In the genomic region with DNA sequence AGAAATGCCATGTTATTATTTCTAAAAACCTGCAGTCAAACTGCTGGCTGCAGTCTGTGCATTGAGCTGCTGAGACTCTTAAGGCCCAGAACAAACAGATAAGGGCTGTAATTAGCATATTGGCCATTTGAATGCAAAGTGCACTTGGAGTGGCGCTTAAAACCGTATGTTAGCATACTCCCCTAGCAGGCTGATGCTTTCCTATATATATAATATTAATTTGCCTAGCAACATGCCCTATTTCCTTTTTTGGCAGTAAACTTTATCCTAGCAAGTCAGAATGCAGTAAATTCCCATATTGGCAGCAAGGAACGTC, we compare ENCODE assay signal across 25 mouse cellular contexts.
DNase-seq lines count a peak whose midpoint lies in the region; ATAC-seq lines count a peak whose summit lies in the region.
"Had no signal": no experiment of that assay in that cellular context is flagged by ENCODE, and none has a peak within 500 bp of the region (broad histone marks: within the 10 kb centered on the region; RNA-seq: fewer than 3 reads in every experiment).

No protein-coding gene starts in this region.

- H3K27ac ChIP-seq in midbrain, embryonic 11.5 days (ENCODE audit: low read depth, low read length) = no peak overlapping the region
- no peak overlapping the region for H3K27ac ChIP-seq in midbrain, embryonic 10.5 days (replicated peaks)
- peak overlapping the region; percentile 79 for H3K27ac ChIP-seq in forebrain, embryonic 12.5 days
- peak overlapping the region; percentile 55; the same call in 1 of the 2 replicates for H3K27ac ChIP-seq in hindbrain, embryonic 12.5 days
- H3K27ac ChIP-seq in midbrain, embryonic 16.5 days (ENCODE audit: low read length) = peak overlapping the region; percentile 58; the same call in 1 of the 2 replicates
- H3K27ac ChIP-seq: hindbrain, embryonic 15.5 days; limb, embryonic 10.5 days; liver, embryonic 15.5 days had no signal

- no peaks in the 10 kb centered on the region for H3K36me3 ChIP-seq in midbrain, embryonic 11.5 days (ENCODE audit: control insufficient read depth, insufficient read depth, low read length)
- H3K36me3 ChIP-seq in midbrain, embryonic 10.5 days = no peaks in the 10 kb centered on the region
- no peaks in the 10 kb centered on the region for H3K36me3 ChIP-seq in forebrain, embryonic 12.5 days (replicated peaks)
- no peaks in the 10 kb centered on the region for H3K36me3 ChIP-seq in hindbrain, embryonic 12.5 days
- no peaks in the 10 kb centered on the region for H3K36me3 ChIP-seq in midbrain, embryonic 16.5 days (ENCODE audit: control insufficient read depth, insufficient read depth, low read length)
- H3K36me3 ChIP-seq: heart, embryonic 12.5 days; hindbrain, embryonic 15.5 days; limb, embryonic 10.5 days; liver, embryonic 15.5 days had no signal

- peaks cover 80% of the 10 kb centered on the region for H3K27me3 ChIP-seq in midbrain, embryonic 11.5 days (ENCODE audit: control insufficient read depth, insufficient read depth, low read length)
- peaks cover 100% of the 10 kb centered on the region for H3K27me3 ChIP-seq in midbrain, embryonic 10.5 days (ENCODE audit: low read depth, poor library complexity, severe bottlenecking)
- H3K27me3 ChIP-seq in forebrain, embryonic 12.5 days = peaks cover 26% of the 10 kb centered on the region
- H3K27me3 ChIP-seq in hindbrain, embryonic 12.5 days = peaks cover 19% of the 10 kb centered on the region
- peaks cover 7% of the 10 kb centered on the region; the same call in 1 of the 2 replicates for H3K27me3 ChIP-seq in midbrain, embryonic 16.5 days (ENCODE audit: control insufficient read depth, insufficient read depth, low read depth, low read length)
- H3K27me3 ChIP-seq: liver, embryonic 15.5 days had no signal

- H3K4me1 ChIP-seq in midbrain, embryonic 11.5 days (ENCODE audit: control insufficient read depth, insufficient read depth, low read length) = peaks cover 4% of the 10 kb centered on the region; the same call in 1 of the 2 replicates
- peaks cover 17% of the 10 kb centered on the region for H3K4me1 ChIP-seq in midbrain, embryonic 10.5 days
- peaks cover 14% of the 10 kb centered on the region for H3K4me1 ChIP-seq in forebrain, embryonic 12.5 days
- H3K4me1 ChIP-seq in hindbrain, embryonic 12.5 days = no peaks in the 10 kb centered on the region
- H3K4me1 ChIP-seq in midbrain, embryonic 16.5 days (ENCODE audit: control insufficient read depth, insufficient read depth, low read length) = peaks cover 4% of the 10 kb centered on the region
- H3K4me1 ChIP-seq: heart, embryonic 12.5 days; hindbrain, embryonic 15.5 days; limb, embryonic 10.5 days; liver, embryonic 15.5 days had no signal

- ATAC-seq in midbrain, embryonic 11.5 days (ENCODE audit: low FRiP score) = peak; percentile 84
- ATAC-seq in forebrain, embryonic 12.5 days (ENCODE audit: low FRiP score) = peak; percentile 81
- ATAC-seq in hindbrain, embryonic 12.5 days (ENCODE audit: low FRiP score) = peak; percentile 68; the same call in 1 of the 2 replicates
- ATAC-seq in midbrain, embryonic 16.5 days = peak; percentile 74
- ATAC-seq: CD4-positive, CD25-positive, alpha-beta regulatory T cell, adult 4 months; intestine, postnatal 0 days had no signal

- no peak overlapping the region for H3K9ac ChIP-seq in midbrain, embryonic 11.5 days (ENCODE audit: low read length)
- no peak overlapping the region for H3K9ac ChIP-seq in forebrain, embryonic 12.5 days
- H3K9ac ChIP-seq in hindbrain, embryonic 12.5 days = no peak overlapping the region
- H3K9ac ChIP-seq in midbrain, embryonic 16.5 days (ENCODE audit: low read depth, low read length) = no peak overlapping the region
- H3K9ac ChIP-seq: heart, embryonic 12.5 days; hindbrain, embryonic 15.5 days; liver, embryonic 15.5 days had no signal

- 11% methylated on average over 3 of the region's 3 CpGs for WGBS in midbrain, embryonic 11.5 days
- 19% methylated on average over 3 of the region's 3 CpGs for WGBS in midbrain, embryonic 10.5 days
- WGBS in forebrain, embryonic 12.5 days = 17% methylated on average over 3 of the region's 3 CpGs
- 29% methylated on average over 3 of the region's 3 CpGs for WGBS in hindbrain, embryonic 12.5 days
- WGBS in midbrain, embryonic 16.5 days = 10% methylated on average over 3 of the region's 3 CpGs

- H3K4me3 ChIP-seq in midbrain, embryonic 11.5 days (ENCODE audit: low read depth, low read length) = no peak overlapping the region
- no peak overlapping the region for H3K4me3 ChIP-seq in midbrain, embryonic 10.5 days
- no peak overlapping the region for H3K4me3 ChIP-seq in forebrain, embryonic 12.5 days (replicated peaks)
- H3K4me3 ChIP-seq in hindbrain, embryonic 12.5 days = no peak overlapping the region
- no peak overlapping the region for H3K4me3 ChIP-seq in midbrain, embryonic 16.5 days (ENCODE audit: low read depth, low read length)
- H3K4me3 ChIP-seq: heart, embryonic 12.5 days; hindbrain, embryonic 15.5 days; limb, embryonic 10.5 days; liver, embryonic 15.5 days; myocyte had no signal

- H3K4me2 ChIP-seq in midbrain, embryonic 11.5 days = no peak overlapping the region
- no peak overlapping the region for H3K4me2 ChIP-seq in forebrain, embryonic 12.5 days
- no peak overlapping the region for H3K4me2 ChIP-seq in hindbrain, embryonic 12.5 days (replicated peaks)
- no peak overlapping the region for H3K4me2 ChIP-seq in midbrain, embryonic 16.5 days (ENCODE audit: low read length)
- H3K4me2 ChIP-seq: heart, embryonic 12.5 days; hindbrain, embryonic 15.5 days; liver, embryonic 15.5 days had no signal

- H3K9me3 ChIP-seq in midbrain, embryonic 11.5 days (ENCODE audit: control insufficient read depth, low read length) = no peaks in the 10 kb centered on the region
- 0 out of 2 replicates have a peak, but pooled peaks cover 4% of the 10 kb centered on the region for H3K9me3 ChIP-seq in midbrain, embryonic 10.5 days (replicated peaks)
- no peaks in the 10 kb centered on the region for H3K9me3 ChIP-seq in forebrain, embryonic 12.5 days
- no peaks in the 10 kb centered on the region for H3K9me3 ChIP-seq in hindbrain, embryonic 12.5 days (replicated peaks)
- no peaks in the 10 kb centered on the region for H3K9me3 ChIP-seq in midbrain, embryonic 16.5 days (replicated peaks; ENCODE audit: control insufficient read depth, low read length, poor library complexity, severe bottlenecking)
- H3K9me3 ChIP-seq: heart, embryonic 12.5 days; hindbrain, embryonic 15.5 days; limb, embryonic 10.5 days; liver, embryonic 15.5 days had no signal

- no peak for DNase-seq in midbrain, embryonic 11.5 days (ENCODE audit: low spot score, missing footprints)
- DNase-seq in midbrain, embryonic 10.5 days (ENCODE audit: low spot score) = no peak
- no peak for DNase-seq in testis, postnatal 10 days (ENCODE audit: low spot score)
- no peak for DNase-seq in thymus, postnatal 25 days
- DNase-seq in urinary bladder, postnatal 14 days (ENCODE audit: low spot score) = no peak
- DNase-seq: adrenal gland, postnatal 25 days; cerebellum, adult 8-10 months; cerebellum, postnatal 36 days; gastrocnemius, postnatal 10 days; heart, adult 11 months; heart, postnatal 10 days; kidney, postnatal 14 days; liver; lung, postnatal 4 days; thymus, postnatal 14 days had no signal

Comparison
In these comparisons a context has a peak if more than half of its experiments do, and no peak if none do; other contexts are left out.
1. H3K27ac ChIP-seq: peak in forebrain, embryonic 12.5 days (single experiment), hindbrain, embryonic 12.5 days (single experiment) and midbrain, embryonic 16.5 days (single experiment); none in midbrain, embryonic 11.5 days (single experiment) and midbrain, embryonic 10.5 days (single experiment).
2. Peak in every context shown above with its lines, with median percentiles within 50 percentile points of each other: ATAC-seq.